Mouse (Mus musculus) CH12F3 (cell line): ENCODE data around the gene Pdlim1.

ENCODE experiments used
- in situ Hi-C: fragments of 300-500 bp; cut with MboI; formaldehyde crosslinking; loops from 2 replicates; pipeline ENCODE4 v1.14.3; 2020; ENCODE audit warnings: low sequenced_read_pairs

The Pdlim1 gene

DNA sequence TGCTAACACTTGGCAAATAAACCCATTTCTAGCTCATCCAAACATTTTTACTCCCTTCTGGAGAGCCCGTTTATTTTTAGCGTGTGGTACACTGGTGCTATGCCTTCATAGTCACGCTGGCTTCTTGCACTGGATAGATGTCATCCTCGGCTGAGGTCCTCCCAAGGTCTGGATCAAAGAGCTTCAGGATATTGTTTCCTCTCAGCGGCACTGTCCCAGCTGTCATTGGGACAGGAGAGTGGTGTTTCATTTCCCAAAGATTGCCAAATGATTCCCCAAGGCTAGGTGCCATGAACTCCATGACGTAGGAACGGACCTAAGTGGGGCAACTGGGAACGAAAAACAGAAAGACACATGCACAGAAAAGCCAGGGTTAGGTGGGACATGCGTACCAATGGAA, 16.8 kb upstream of the Pdlim1 start:
- in situ Hi-C loops = no loop called here

DNA sequence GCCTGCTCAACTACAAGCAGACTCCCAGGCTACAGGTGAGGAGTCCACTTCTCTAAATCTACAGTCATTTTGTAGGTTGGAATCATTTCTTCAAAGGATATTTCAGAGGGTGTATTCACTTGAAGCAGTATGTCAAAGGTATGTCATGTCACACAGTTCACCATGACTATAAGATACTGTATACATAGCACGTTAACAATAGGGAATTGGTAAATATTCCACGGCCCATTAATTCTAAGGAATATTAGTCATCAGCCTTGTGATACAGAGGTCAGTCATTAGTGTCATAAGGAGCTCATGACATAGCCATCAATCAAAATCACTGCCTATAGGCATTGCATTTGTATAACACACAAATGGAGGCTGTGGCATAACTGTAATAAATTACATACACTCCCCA, 13.1 kb upstream of the Pdlim1 start:
- in situ Hi-C loops = no loop called here

DNA sequence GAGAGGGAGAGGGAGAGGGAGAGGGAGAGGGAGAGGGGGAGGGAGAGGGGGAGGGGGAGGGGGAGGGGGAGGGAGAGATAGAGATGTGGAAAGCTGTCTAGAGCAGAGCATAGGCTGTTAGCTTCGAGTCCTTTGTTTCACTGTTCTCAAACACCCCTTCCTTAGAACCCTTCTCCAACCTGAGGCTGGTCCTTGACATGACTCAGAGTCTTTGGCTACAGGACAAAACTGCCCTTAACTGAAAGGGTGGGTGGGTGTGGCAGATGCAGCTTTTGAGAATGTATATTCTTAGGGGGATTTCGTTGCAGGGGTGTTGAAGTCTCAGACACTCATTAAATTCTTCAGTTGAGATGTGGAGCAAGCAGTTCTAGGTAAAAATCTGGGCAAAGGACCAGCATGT, 11.8 kb upstream of the Pdlim1 start:
- in situ Hi-C loops = no loop called here

GRCm38 (mm10) chr19:40278372-40279023, 6.9 kb upstream of the Pdlim1 start:
- in situ Hi-C loops = no loop called here

DNA sequence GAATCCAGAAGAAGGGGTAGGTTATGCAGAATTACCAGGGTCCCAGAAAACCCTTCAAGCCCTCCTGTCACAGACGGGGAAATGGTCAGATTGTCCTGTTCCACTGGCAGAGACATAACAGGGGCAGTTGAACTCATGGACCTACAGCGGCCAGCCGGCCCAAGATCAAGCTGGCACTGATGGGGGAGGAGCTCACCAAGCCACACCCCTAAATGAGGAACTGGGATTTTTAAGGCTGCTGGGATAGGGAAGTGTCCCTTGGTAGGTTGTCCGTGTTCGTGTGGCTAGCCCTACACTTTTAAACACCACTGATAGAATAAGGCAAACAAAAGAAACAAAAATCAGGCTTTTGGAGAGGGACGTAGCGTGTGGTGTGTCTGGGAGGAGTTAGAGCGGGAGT, 5.9 kb upstream of the Pdlim1 start:
- in situ Hi-C loops = no loop called here

- in situ Hi-C loops = no loop called here
These were observed 4.0 kb upstream of the Pdlim1 start for GRCm38 (mm10) chr19:40275401-40276188.

DNA sequence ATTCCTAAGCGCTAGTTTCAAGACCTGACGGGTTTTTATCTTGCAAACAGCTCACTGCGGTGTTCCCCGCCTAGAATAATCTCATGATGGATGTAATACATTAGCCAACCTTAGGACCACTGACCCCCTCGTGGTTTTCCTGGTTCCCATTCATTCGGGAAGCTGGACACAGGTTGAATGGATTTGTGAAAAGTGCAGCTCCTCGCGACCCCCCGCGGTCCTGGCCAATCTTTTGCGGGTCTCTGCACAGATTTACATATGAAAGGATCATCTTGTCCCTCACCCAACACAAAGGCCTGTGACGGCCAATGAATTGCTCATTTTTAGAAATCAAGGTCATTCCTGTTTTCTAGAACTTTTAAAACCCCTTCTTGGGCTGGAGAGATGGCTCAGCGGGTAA, 1.0 kb upstream of the Pdlim1 start:
- in situ Hi-C loops = no loop called here

GRCm38 (mm10) chr19:40270351-40271307, 1.0 kb downstream of the Pdlim1 start:
- in situ Hi-C loops = no loop called here

DNA sequence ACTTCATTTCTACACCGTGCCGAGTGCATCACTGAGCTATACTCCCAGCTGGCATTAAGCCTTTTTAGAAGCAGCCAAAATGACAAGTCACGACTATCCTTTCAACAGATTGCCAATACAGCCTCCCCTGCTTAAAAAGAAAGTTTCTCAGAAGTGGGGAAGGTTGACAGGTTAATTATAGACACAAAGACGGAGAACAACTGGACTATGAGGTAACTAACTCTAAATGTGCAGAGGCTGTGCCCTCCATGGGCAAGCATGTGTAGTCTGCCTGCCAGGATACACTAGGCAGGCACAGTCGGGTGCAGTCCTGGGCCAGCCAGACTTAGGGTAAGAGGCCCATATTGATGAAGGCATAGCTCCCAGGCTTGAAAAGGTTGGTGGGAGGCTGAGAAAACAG, 2.1 kb downstream of the Pdlim1 start:
- in situ Hi-C loops = no loop called here

DNA sequence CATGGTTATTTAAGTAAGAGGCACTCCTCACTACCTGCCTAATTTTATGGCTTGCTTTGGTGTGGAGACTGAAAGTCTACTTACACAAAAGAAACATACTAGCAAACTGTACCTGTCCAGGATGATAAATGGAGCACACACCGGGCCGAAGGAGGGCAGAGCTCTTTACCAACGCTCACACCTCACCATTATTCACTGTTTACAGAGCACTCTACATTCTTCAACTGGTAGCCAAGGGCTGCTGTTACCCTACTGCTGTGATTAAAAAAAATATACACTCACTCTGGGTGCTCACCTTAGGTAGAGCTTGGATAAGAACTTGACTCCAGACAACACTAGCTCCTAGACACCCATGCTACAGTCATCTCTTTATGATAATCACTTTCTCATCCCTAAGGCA, 3.1 kb downstream of the Pdlim1 start:
- in situ Hi-C loops = no loop called here

DNA sequence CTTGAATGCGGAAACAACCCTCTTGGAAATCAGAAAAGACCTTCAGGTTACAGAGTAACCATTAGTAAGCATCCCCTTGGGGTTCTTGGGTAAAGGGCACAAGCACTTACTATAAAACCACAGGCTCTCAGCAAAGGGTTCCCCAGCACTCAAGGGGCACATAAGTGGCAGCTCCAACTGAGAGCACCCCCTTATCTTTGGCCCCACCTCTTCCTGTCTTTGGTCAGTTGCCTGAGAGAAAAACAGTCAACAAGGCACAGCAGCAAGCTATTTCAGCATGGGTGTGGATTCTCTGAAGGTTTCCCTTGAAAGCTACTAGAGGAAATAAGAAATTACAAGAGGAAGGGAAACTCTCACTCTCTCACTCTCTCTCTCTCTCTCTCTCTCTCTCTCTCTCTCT, 4.3 kb downstream of the Pdlim1 start:
- in situ Hi-C loops = no loop called here

GRCm38 (mm10) chr19:40259485-40259884, 12.2 kb downstream of the Pdlim1 start:
- in situ Hi-C loops = no loop called here

GRCm38 (mm10) chr19:40257396-40257795, 14.2 kb downstream of the Pdlim1 start:
- in situ Hi-C loops = no loop called here

- in situ Hi-C loops = no loop called here
These were observed 15.1 kb downstream of the Pdlim1 start for GRCm38 (mm10) chr19:40256376-40257050.

- in situ Hi-C loops = no loop called here
These were observed 16.1 kb downstream of the Pdlim1 start for GRCm38 (mm10) chr19:40255561-40255960.

DNA sequence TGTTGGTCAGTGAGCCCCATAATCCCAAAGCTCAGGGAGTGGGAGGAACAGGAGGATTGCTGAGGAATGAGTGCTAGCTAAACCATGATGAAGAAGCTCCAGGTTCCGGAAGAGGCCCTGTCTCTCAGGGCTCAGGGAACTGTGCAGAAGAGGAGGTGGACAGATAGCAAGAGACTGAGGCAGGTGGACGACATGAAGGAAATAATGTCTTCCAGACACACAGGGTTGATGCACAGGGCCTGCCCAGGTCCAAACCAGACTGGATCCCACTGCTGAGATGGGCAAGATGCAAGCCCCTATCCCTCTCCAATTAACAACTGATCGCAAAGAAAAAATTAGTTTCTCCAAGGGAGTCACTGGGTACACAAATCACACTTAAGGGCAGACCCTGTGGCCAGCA, 16.9 kb downstream of the Pdlim1 start:
- in situ Hi-C loops = no loop called here

DNA sequence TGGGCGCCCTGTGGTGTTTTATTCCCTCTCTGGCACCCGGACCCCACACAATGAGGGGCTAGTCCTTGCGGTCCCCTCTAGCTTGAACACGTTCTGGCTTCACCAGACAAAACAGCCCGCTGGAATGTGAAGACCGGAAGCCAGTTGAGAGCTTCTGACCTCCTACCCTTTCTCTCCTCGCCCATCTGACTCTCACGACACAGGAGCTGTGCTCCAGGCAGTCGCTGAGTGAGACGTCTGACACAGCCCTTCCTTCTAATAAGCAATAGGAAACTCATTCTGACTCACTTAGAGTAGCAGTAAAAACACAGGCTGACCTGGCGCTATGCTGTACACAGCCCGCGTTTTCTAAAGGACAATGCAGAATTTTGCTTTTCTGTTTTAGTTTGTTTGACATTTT, 17.9 kb downstream of the Pdlim1 start:
- in situ Hi-C loops = no loop called here

DNA sequence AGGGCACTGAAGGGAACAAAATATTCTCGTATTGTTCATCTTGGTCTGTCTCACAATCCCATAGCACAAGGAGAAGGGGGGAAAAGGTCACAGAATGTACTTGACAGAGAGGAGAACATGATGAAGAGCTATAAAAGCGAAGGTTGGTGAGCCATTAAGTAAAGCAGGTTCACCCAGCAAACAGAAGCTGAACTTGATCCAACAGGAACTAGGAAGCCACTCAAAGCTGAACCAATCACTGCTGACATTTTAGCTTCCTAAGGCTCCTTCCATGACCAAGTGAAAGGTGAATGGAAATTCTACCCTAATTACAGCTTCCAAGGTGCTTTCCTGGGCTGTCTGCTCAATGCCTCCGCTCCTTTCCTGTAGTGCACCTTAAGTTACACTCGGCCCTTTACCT, 20.5 kb downstream of the Pdlim1 start:
- in situ Hi-C loops = no loop called here

GRCm38 (mm10) chr19:40249352-40249751, 22.3 kb downstream of the Pdlim1 start:
- in situ Hi-C loops = loop anchor here (25.0 kb wide), 1 partner anchor 1262 kb away; no protein-coding TSS in a partner anchor

DNA sequence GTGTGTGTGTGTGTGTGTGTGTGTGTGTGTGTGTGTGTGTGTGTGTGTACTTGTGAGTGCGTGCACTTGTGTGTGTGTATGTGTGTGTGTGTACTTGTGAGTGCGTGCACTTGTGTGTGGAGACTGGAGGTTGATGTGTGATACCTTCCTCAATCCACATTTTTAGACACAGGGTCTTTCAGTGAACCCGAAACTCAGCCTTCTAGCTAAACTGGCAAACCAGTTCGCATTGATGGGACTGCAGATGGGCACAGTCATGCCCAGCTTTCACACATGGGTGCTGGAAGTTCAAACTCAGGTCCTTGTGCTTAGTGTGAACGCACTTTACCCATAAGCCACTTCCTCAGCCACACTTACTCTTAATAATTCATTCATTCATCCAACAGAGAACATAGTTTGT, 23.2 kb downstream of the Pdlim1 start:
- in situ Hi-C loops = loop anchor here (25.0 kb wide), 1 partner anchor 1261 kb away; no protein-coding TSS in a partner anchor

- in situ Hi-C loops = loop anchor here (25.0 kb wide), 1 partner anchor 1260 kb away; no protein-coding TSS in a partner anchor
These were observed 24.4 kb downstream of the Pdlim1 start for GRCm38 (mm10) chr19:40247268-40247666.
